Mouse (Mus musculus) C2C12 (cell line): Measurements from ENCODE around the gene Otogl. TPM values are rescaled to one million over a fixed set of nuclear protein-coding genes. Genes with fewer than 3 reads are reported as not detected.

Experiments used
- H3K27me3 ChIP-seq: one replicate; pipeline ENCODE4 v1.6.1; 2011; ENCODE audit not compliant: control insufficient read depth, insufficient read depth, insufficient read length
- H3K36me3 ChIP-seq: one replicate; pipeline ENCODE4 v1.6.1; 2011; ENCODE audit not compliant: control insufficient read depth, insufficient read depth
- H3K4me3 ChIP-seq: one replicate; pipeline ENCODE4 v1.5.1; 2011; ENCODE audit warnings: mild to moderate bottlenecking, control low read depth; ENCODE audit not compliant: poor library complexity, insufficient read depth, severe bottlenecking
- H3K79me2 ChIP-seq: one replicate; pipeline ENCODE4 v1.6.1; 2011; ENCODE audit not compliant: control insufficient read depth, insufficient read depth
- H3K79me3 ChIP-seq: one replicate; pipeline ENCODE4 v1.6.1; 2011; ENCODE audit warnings: low read depth, control low read depth
- H3ac ChIP-seq: one replicate; pipeline ENCODE3; 2011; ENCODE audit warnings: low read depth; ENCODE audit not compliant: control insufficient read depth, insufficient read length
- CEBPB ChIP-seq: IDR thresholded peaks from one replicate; pipeline ENCODE4 v1.6.1; 2011; ENCODE audit warnings: low read depth, mild to moderate bottlenecking, control low read depth, moderate library complexity
- CTCF ChIP-seq: IDR thresholded peaks from one replicate; pipeline ENCODE4 v1.5.1; 2011; ENCODE audit not compliant: control insufficient read depth, insufficient read depth, insufficient read length
- FOSL1 ChIP-seq: IDR thresholded peaks from one replicate; pipeline ENCODE4 v1.8.0; 2011; ENCODE audit warnings: mild to moderate bottlenecking, low read length; ENCODE audit not compliant: poor library complexity, insufficient read depth, severe bottlenecking
- MAX ChIP-seq: IDR thresholded peaks from one replicate; pipeline ENCODE4 v1.6.1; 2011; ENCODE audit warnings: mild to moderate bottlenecking, control low read depth
- MYOD1 ChIP-seq: IDR thresholded peaks from one replicate; pipeline ENCODE4 v1.6.1; 2011; ENCODE audit warnings: low read depth; ENCODE audit not compliant: control insufficient read depth, insufficient read length
- MYOG ChIP-seq: IDR thresholded peaks from one replicate; pipeline ENCODE4 v1.6.1; 2011; ENCODE audit not compliant: control insufficient read depth, insufficient read length; ENCODE audit errors: extremely low read depth
- USF1 ChIP-seq: IDR thresholded peaks from one replicate; pipeline ENCODE4 v1.6.1; 2011; ENCODE audit warnings: low read depth, mild to moderate bottlenecking, control low read depth, moderate library complexity
- polyA plus RNA-seq: library from polyadenylated mRNA; unstranded; fragments of >200 nt; fragmentation: generic; extraction: Trizol; gene quantifications from one replicate; pipeline ENCODE4 v1.2.1, GENCODE M21; 2012; ENCODE audit warnings: missing spikeins

Otogl gene
- polyA plus RNA-seq, 1 experiment, result 0.01 TPM

DNA sequence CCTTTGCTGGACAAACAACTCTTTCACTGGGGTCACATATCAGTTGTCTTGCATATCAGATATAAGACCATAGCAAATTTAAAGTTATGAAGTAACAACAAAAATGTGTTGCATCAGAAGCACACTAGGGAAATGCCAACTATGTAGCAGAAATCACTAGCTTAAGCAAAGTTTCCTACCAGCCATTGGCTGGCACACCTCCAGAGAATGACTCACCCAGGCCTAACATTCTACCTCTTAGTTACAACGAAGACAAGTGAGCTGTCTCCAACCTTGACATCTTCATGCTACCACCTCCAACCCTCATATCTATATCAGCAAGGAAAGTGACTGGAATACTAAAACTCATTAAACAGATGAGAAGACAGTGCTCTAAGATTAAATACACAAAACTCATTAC, 9.6 kb upstream of the Otogl start:
- TF ChIP-seq CTCF (no peak), CEBPB (no peak), MAX (no peak), USF1 (no peak), MYOG (no peak), FOSL1 (no peak), MYOD1 (no peak)
- Histone ChIP-seq H3K36me3 (no peaks in the 10 kb centered on the region), H3K79me2 (no peaks in the 10 kb centered on the region), H3K27me3 (no peaks in the 10 kb centered on the region), H3K4me3 (no peak overlapping the region), H3ac (no peak overlapping the region), H3K79me3 (no peaks in the 10 kb centered on the region)

GRCm38 (mm10) chr10:107921134-107921533, 9.2 kb upstream of the Otogl start:
- no peak for TF ChIP-seq CTCF
- no peak for TF ChIP-seq FOSL1
- no peak for TF ChIP-seq MAX
- TF ChIP-seq MYOD1, result no peak
- no peak for TF ChIP-seq CEBPB
- TF ChIP-seq USF1, result no peak
- no peak for TF ChIP-seq MYOG
- H3K27me3 ChIP-seq, result no peaks in the 10 kb centered on the region
- no peaks in the 10 kb centered on the region for H3K79me3 ChIP-seq
- no peak overlapping the region for H3ac ChIP-seq
- no peak overlapping the region for H3K4me3 ChIP-seq
- no peaks in the 10 kb centered on the region for H3K79me2 ChIP-seq
- no peaks in the 10 kb centered on the region for H3K36me3 ChIP-seq

DNA sequence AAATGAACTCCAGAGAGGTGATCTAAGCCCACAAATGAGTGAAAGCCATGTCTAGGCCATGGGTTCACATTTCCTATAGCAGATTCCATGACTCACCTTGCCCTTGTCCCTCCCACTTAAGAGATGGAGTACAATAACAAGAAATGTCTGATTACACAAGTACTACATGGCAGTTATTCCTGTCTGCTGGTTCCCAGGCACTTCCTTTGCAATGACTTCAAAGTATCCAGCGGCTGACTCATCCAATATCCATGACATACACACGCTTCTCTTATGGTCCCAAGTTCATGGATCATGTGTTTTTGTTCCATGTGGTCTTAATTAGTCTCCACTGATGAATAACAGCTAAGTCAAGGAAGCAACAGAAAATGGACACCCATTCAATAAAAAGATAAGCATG, 1.1 kb upstream of the Otogl start:
- Histone ChIP-seq H3ac (no peak overlapping the region), H3K36me3 (no peaks in the 10 kb centered on the region), H3K4me3 (no peak overlapping the region), H3K79me2 (no peaks in the 10 kb centered on the region), H3K79me3 (no peaks in the 10 kb centered on the region), H3K27me3 (no peaks in the 10 kb centered on the region)
- TF ChIP-seq USF1 (no peak), CEBPB (no peak), CTCF (no peak), MYOG (no peak), MYOD1 (no peak), FOSL1 (no peak), MAX (no peak)

- Histone ChIP-seq H3K79me3 (no peaks in the 10 kb centered on the region), H3K79me2 (no peaks in the 10 kb centered on the region)
These were observed 5.5 kb downstream of the Otogl start for GRCm38 (mm10) chr10:107906453-107906852.

GRCm38 (mm10) chr10:107905274-107906034, 6.5 kb downstream of the Otogl start:
- H3K79me3 ChIP-seq, result no peaks in the 10 kb centered on the region
- no peaks in the 10 kb centered on the region for H3K79me2 ChIP-seq
- no peaks in the 10 kb centered on the region for H3K36me3 ChIP-seq
- H3K27me3 ChIP-seq, result no peaks in the 10 kb centered on the region
- H3K4me3 ChIP-seq, result no peak overlapping the region
- TF ChIP-seq CTCF, result no peak
- peak; percentile 47 for TF ChIP-seq FOSL1
- TF ChIP-seq MYOG, result no peak
- no peak for TF ChIP-seq MYOD1
- no peak for TF ChIP-seq CEBPB
- TF ChIP-seq USF1, result no peak
- no peak for TF ChIP-seq MAX
- no peak overlapping the region for H3ac ChIP-seq

More at GRCm38 (mm10) chr10:107906453-107906852, 5.5 kb downstream of the Otogl start:
- Histone ChIP-seq H3K27me3 (no peaks in the 10 kb centered on the region), H3K4me3 (no peak overlapping the region), H3ac (no peak overlapping the region), H3K36me3 (no peaks in the 10 kb centered on the region)
- TF ChIP-seq MYOD1, result no peak
- TF ChIP-seq USF1, result no peak
- TF ChIP-seq CTCF, result no peak
- no peak for TF ChIP-seq CEBPB

DNA sequence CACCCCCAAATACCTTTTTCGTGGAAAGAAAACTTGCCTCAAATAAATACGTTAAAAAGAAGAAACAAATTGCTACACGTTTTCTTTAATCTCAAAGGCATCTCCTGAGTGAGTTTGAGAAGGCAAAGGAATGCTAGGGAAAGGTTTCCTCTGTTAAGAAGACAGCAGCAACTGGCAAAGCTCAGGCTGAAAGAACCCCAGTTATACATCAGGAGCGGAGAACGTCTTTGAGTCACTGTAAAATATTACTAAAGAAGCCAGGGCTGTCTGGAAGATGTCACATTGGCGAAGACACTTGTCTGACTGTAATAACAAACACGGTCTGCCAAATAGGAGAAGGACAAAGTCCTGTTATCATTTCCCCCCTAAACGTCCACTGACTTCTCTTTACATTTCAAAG, 10.0 kb downstream of the Otogl start:
- TF ChIP-seq FOSL1, result no peak
- Histone ChIP-seq H3K27me3 (no peaks in the 10 kb centered on the region), H3K79me2 (no peaks in the 10 kb centered on the region), H3K4me3 (no peak overlapping the region), H3K36me3 (no peaks in the 10 kb centered on the region), H3K79me3 (no peaks in the 10 kb centered on the region), H3ac (no peak overlapping the region)
